Mouse (Mus musculus): ENCODE measurements around the gene Gm20521. TPM values are rescaled to one million over a fixed set of nuclear protein-coding genes. Genes with fewer than 3 reads are reported as not detected.

Gm20521 gene
- 0.14 and 0.25 TPM in 2 replicates for polyA plus RNA-seq (2016; fragmentation: Nextera tagmentation; extraction: Ambion mirVana)

- WGBS = 1% methylated on average over 27 of the region's 27 CpGs
- H3K9me3 ChIP-seq = no peaks in the 10 kb centered on the region
- peak within 1 kb of the TSS; percentile 70 for H3K4me3 ChIP-seq
- peak; percentile 94 for DNase-seq (ENCODE audit: low spot score)
- H3K36me3 ChIP-seq (replicated peaks) = peaks cover 26% of the 10 kb centered on the region
- H3K27ac ChIP-seq (replicated peaks) = peak within 1 kb of the TSS; percentile 92
- peaks cover 31% of the 10 kb centered on the region for H3K4me1 ChIP-seq
- H3K27me3 ChIP-seq (replicated peaks; ENCODE audit: low read depth, poor library complexity, severe bottlenecking) = peaks cover 7% of the 10 kb centered on the region
Observed at GRCm38 (mm10) chr14:54883154-54884021, at the start of gene Gm20521, which contains the start of gene Bcl2l2. TSS of gene Gm20521 (plus strand) at chr14:54883441. TSS of gene Bcl2l2 (plus strand) at chr14:54883377.

GRCm38 (mm10) chr14:54843461-54843860 lies 39.8 kb upstream of the Gm20521 start:
- H3K36me3 ChIP-seq (replicated peaks) = no peaks in the 10 kb centered on the region
- DNase-seq (ENCODE audit: low spot score) = peak; percentile 9

GRCm38 (mm10) chr14:54855726-54856125 lies 27.5 kb upstream of the Gm20521 start:
- no peak for DNase-seq (ENCODE audit: low spot score)
- H3K4me1 ChIP-seq = no peaks in the 10 kb centered on the region
- 94% methylated on average over 3 of the region's 3 CpGs for WGBS
- H3K27me3 ChIP-seq (replicated peaks; ENCODE audit: low read depth, poor library complexity, severe bottlenecking) = no peaks in the 10 kb centered on the region
- H3K4me3 ChIP-seq = no peak overlapping the region
- peaks cover 45% of the 10 kb centered on the region for H3K36me3 ChIP-seq (replicated peaks)
- H3K27ac ChIP-seq (replicated peaks) = no peak overlapping the region
- H3K9me3 ChIP-seq = no peaks in the 10 kb centered on the region

More at GRCm38 (mm10) chr14:54843461-54843860, 39.8 kb upstream of the Gm20521 start:
- Histone ChIP-seq H3K9me3 (no peaks in the 10 kb centered on the region), H3K27ac (replicated peaks) (no peak overlapping the region), H3K4me1 (no peaks in the 10 kb centered on the region), H3K27me3 (replicated peaks; ENCODE audit: low read depth, poor library complexity, severe bottlenecking) (no peaks in the 10 kb centered on the region), H3K4me3 (no peak overlapping the region)
- WGBS = 7% methylated on average over 4 of the region's 4 CpGs

- Histone ChIP-seq H3K9me3 (no peaks in the 10 kb centered on the region), H3K4me1 (no peaks in the 10 kb centered on the region), H3K4me3 (no peak overlapping the region), H3K27me3 (replicated peaks; ENCODE audit: low read depth, poor library complexity, severe bottlenecking) (no peaks in the 10 kb centered on the region), H3K27ac (replicated peaks) (no peak overlapping the region), H3K36me3 (replicated peaks) (peaks cover 45% of the 10 kb centered on the region)
- no peak for DNase-seq (ENCODE audit: low spot score)
- WGBS = 89% methylated on average over 7 of the region's 7 CpGs
Observed at GRCm38 (mm10) chr14:54856703-54857102, 26.5 kb upstream of the Gm20521 start.

GRCm38 (mm10) chr14:54857891-54858290 lies 25.4 kb upstream of the Gm20521 start:
- H3K36me3 ChIP-seq (replicated peaks) = peaks cover 45% of the 10 kb centered on the region
- no peak overlapping the region for H3K4me3 ChIP-seq
- 92% methylated on average over 9 of the region's 9 CpGs for WGBS
- no peak for DNase-seq (ENCODE audit: low spot score)
- no peaks in the 10 kb centered on the region for H3K9me3 ChIP-seq
- peaks cover 8% of the 10 kb centered on the region for H3K4me1 ChIP-seq
- H3K27me3 ChIP-seq (replicated peaks; ENCODE audit: low read depth, poor library complexity, severe bottlenecking) = no peaks in the 10 kb centered on the region
- H3K27ac ChIP-seq (replicated peaks) = no peak overlapping the region

- no peaks in the 10 kb centered on the region for H3K9me3 ChIP-seq
Observed at GRCm38 (mm10) chr14:54860511-54860910, 22.7 kb upstream of the Gm20521 start.

GRCm38 (mm10) chr14:54863501-54864312 lies 19.5 kb upstream of the Gm20521 start:
- Histone ChIP-seq H3K4me1 (peaks cover 14% of the 10 kb centered on the region), H3K4me3 (peak overlapping the region; percentile 95), H3K27ac (replicated peaks) (peak overlapping the region; percentile 94), H3K9me3 (no peaks in the 10 kb centered on the region), H3K27me3 (replicated peaks; ENCODE audit: low read depth, poor library complexity, severe bottlenecking) (no peaks in the 10 kb centered on the region), H3K36me3 (replicated peaks) (no peaks in the 10 kb centered on the region)
- DNase-seq (ENCODE audit: low spot score) = peak; percentile 97
- WGBS = under 1% methylated on average over 56 of the region's 56 CpGs

More at GRCm38 (mm10) chr14:54860511-54860910, 22.7 kb upstream of the Gm20521 start:
- WGBS = 56% methylated on average over 2 of the region's 2 CpGs
- no peak overlapping the region for H3K4me3 ChIP-seq
- no peaks in the 10 kb centered on the region for H3K27me3 ChIP-seq (replicated peaks; ENCODE audit: low read depth, poor library complexity, severe bottlenecking)
- peaks cover 14% of the 10 kb centered on the region for H3K4me1 ChIP-seq
- H3K36me3 ChIP-seq (replicated peaks) = peaks cover 26% of the 10 kb centered on the region
- peak; percentile 62 for DNase-seq (ENCODE audit: low spot score)
- no peak overlapping the region for H3K27ac ChIP-seq (replicated peaks)

GRCm38 (mm10) chr14:54864313-54865036 lies 18.8 kb upstream of the Gm20521 start:
- Histone ChIP-seq H3K36me3 (replicated peaks) (no peaks in the 10 kb centered on the region), H3K27ac (replicated peaks) (peak overlapping the region; percentile 94), H3K9me3 (no peaks in the 10 kb centered on the region), H3K4me1 (peaks cover 14% of the 10 kb centered on the region), H3K27me3 (replicated peaks; ENCODE audit: low read depth, poor library complexity, severe bottlenecking) (no peaks in the 10 kb centered on the region), H3K4me3 (peak overlapping the region; percentile 95)
- DNase-seq (ENCODE audit: low spot score) = no peak
- 17% methylated on average over 21 of the region's 21 CpGs for whole genome bisulfite sequencing

GRCm38 (mm10) chr14:54865626-54866025 lies 17.6 kb upstream of the Gm20521 start:
- WGBS = 84% methylated on average over 5 of the region's 5 CpGs
- DNase-seq (ENCODE audit: low spot score) = no peak
- Histone ChIP-seq H3K4me1 (peaks cover 14% of the 10 kb centered on the region), H3K27ac (replicated peaks) (no peak overlapping the region), H3K4me3 (no peak overlapping the region), H3K36me3 (replicated peaks) (no peaks in the 10 kb centered on the region), H3K9me3 (no peaks in the 10 kb centered on the region), H3K27me3 (replicated peaks; ENCODE audit: low read depth, poor library complexity, severe bottlenecking) (no peaks in the 10 kb centered on the region)

GRCm38 (mm10) chr14:54866268-54866667 lies 17.0 kb upstream of the Gm20521 start:
- Histone ChIP-seq H3K36me3 (replicated peaks) (no peaks in the 10 kb centered on the region), H3K27me3 (replicated peaks; ENCODE audit: low read depth, poor library complexity, severe bottlenecking) (no peaks in the 10 kb centered on the region), H3K4me3 (no peak overlapping the region), H3K4me1 (peaks cover 14% of the 10 kb centered on the region), H3K9me3 (no peaks in the 10 kb centered on the region), H3K27ac (replicated peaks) (no peak overlapping the region)
- WGBS = 61% methylated on average over 3 of the region's 3 CpGs
- no peak for DNase-seq (ENCODE audit: low spot score)

- H3K4me3 ChIP-seq = no peak overlapping the region
- peak; percentile 39 for DNase-seq (ENCODE audit: low spot score)
- H3K27me3 ChIP-seq (replicated peaks; ENCODE audit: low read depth, poor library complexity, severe bottlenecking) = no peaks in the 10 kb centered on the region
- no peak overlapping the region for H3K27ac ChIP-seq (replicated peaks)
- H3K4me1 ChIP-seq = peaks cover 14% of the 10 kb centered on the region
- WGBS = 54% methylated on average over 5 of the region's 5 CpGs
- no peaks in the 10 kb centered on the region for H3K9me3 ChIP-seq
- no peaks in the 10 kb centered on the region for H3K36me3 ChIP-seq (replicated peaks)
Observed at GRCm38 (mm10) chr14:54866936-54867335, 16.3 kb upstream of the Gm20521 start.

GRCm38 (mm10) chr14:54868026-54868425 lies 15.2 kb upstream of the Gm20521 start:
- WGBS = 87% methylated on average over 4 of the region's 4 CpGs
- H3K9me3 ChIP-seq = no peaks in the 10 kb centered on the region
- no peak overlapping the region for H3K4me3 ChIP-seq
- peaks cover 5% of the 10 kb centered on the region for H3K4me1 ChIP-seq
- no peaks in the 10 kb centered on the region for H3K36me3 ChIP-seq (replicated peaks)
- no peak overlapping the region for H3K27ac ChIP-seq (replicated peaks)
- no peak for DNase-seq (ENCODE audit: low spot score)
- H3K27me3 ChIP-seq (replicated peaks; ENCODE audit: low read depth, poor library complexity, severe bottlenecking) = no peaks in the 10 kb centered on the region

All from embryonic facial prominence, embryonic 10.5 days (tissue).